Mouse (Mus musculus) testis, adult 2 months (tissue): ENCODE results near the gene Canx.
A peak's percentile ranks its signal among the peaks of the same experiment; 100 is the strongest.

Experiments used
- CTCF ChIP-seq: fragments of 200-500 bp; IDR thresholded peaks from 2 replicates; pipeline ENCODE4 v1.5.1; 2012; ENCODE audit warnings: low read depth, mild to moderate bottlenecking, inconsistent platforms, low read length, moderate library complexity; ENCODE audit not compliant: control insufficient read depth, insufficient read depth, insufficient replicate concordance
- POLR2A ChIP-seq: fragments of 200-500 bp; IDR thresholded peaks from 2 replicates; pipeline ENCODE4 v1.6.1; 2012; ENCODE audit warnings: low read depth, mild to moderate bottlenecking, inconsistent platforms, low read length, moderate library complexity; ENCODE audit not compliant: control insufficient read depth

DNA sequence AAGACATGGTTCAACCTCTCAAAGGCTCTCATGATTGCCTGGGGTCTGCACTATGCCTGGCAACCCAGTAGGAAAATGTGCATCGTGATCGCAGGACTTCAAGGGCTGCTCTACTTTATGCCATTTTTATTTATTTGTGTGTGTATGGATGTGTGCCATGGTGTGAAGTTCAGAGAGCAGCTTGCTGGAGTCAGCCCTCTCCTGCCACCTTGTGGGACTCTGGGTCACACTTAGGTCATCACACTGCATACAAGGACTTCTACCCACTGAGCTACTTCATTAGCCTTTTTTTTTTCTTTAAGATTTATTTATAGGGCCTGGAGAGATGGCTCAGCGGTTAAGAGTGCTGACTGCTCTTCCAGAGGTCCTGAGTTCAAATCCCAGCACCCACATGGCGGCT, 63.5 kb downstream of the Canx start:
- peak; percentile 24; the same call in 1 of the 2 replicates for TF ChIP-seq CTCF
- TF ChIP-seq POLR2A: no peak
